Mouse (Mus musculus) ZHBTc4 (cell line): Measurements from ENCODE around the gene Gm16181.

Experiments
- DNase-seq: peaks from one replicate; pipeline ENCODE4 v3.0.0-alpha.2; 2011; ENCODE audit warnings: low read depth, low spot score

Gm16181 gene

DNA sequence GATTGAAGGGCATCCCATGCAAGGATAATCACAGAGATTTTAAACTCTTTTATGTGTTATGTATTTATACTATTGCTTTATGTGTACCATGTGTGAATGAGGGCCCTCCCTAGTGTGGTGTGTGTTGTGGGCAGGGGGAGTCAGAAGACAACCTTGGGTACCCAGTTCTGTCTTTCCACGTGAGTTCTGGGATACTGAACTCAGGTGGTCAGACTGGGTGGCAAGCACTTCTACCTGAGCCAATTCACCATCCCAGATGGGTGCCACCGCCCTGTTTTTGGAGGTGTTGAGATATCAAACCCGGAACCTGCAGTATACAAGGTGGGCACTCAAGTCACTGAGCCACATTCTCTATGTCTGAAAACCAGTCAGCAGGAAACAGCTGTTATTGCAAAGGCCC lies 51.6 kb downstream of the Gm16181 start:
- no peak for DNase-seq
